Mouse (Mus musculus) heart, embryonic 10.5 days (tissue): ENCODE measurements around the gene Gm45753. TPM values are rescaled to one million over a fixed set of nuclear protein-coding genes. Genes with fewer than 3 reads are reported as not detected.
A peak's percentile ranks its signal among the peaks of the same experiment; 100 is the strongest.
"Not testable (repeated sequence)": the region's sequence is repeated elsewhere in the genome, so short reads cannot be mapped to it uniquely, and the experiment has no call there.

Experiments
- DNase-seq: peaks from one replicate; pipeline ENCODE4 v3.0.0-alpha.2; 2017; ENCODE audit warnings: low spot score
- H3K27ac ChIP-seq: fragments of 300-500 bp; sonication (generic); 2 replicates; pipeline ENCODE4 v1.5.1; 2016; ENCODE audit warnings: mild to moderate bottlenecking
- H3K27me3 ChIP-seq: fragments of 300-500 bp; sonication (generic); 2 replicates; pipeline ENCODE4 v1.6.1; 2016; ENCODE audit warnings: mild to moderate bottlenecking; ENCODE audit not compliant: poor library complexity, insufficient read depth, severe bottlenecking
- H3K36me3 ChIP-seq: fragments of 300-500 bp; sonication (generic); 2 replicates; pipeline ENCODE4 v1.6.1; 2016; ENCODE audit warnings: mild to moderate bottlenecking, moderate library complexity
- H3K4me1 ChIP-seq: fragments of 300-500 bp; sonication (generic); 2 replicates; pipeline ENCODE4 v1.6.1; 2016; ENCODE audit warnings: mild to moderate bottlenecking
- H3K4me3 ChIP-seq: fragments of 300-500 bp; sonication (generic); 2 replicates; pipeline ENCODE4 v1.5.1; 2016; ENCODE audit warnings: mild to moderate bottlenecking, moderate library complexity
- H3K9me3 ChIP-seq: fragments of 300-500 bp; sonication (generic); 2 replicates; pipeline ENCODE4 v1.6.1; 2016; ENCODE audit warnings: mild to moderate bottlenecking, moderate library complexity
- WGBS: fragments of 180-500 bp; shearing (Covaris S2); methylation state at CpG from one replicate; pipeline ENCODE4 v1.1.7; 2016; 5-methylcytosine and 5-hydroxymethylcytosine counted together
- polyA plus RNA-seq: library from polyadenylated mRNA; unstranded; fragments of >200 nt; fragmentation: Nextera tagmentation; extraction: Ambion mirVana; gene quantifications from 2 replicates; pipeline ENCODE4 v1.2.1, GENCODE M21; 2016

The Gm45753 gene
- not detected in 2 replicates for polyA plus RNA-seq

- H3K9me3 ChIP-seq, result no peaks in the 10 kb centered on the region
- no peaks in the 10 kb centered on the region for H3K4me1 ChIP-seq
- no peak for DNase-seq
- no peak within 1 kb of the TSS for H3K4me3 ChIP-seq
- WGBS, result 92% methylated on average over 13 of the region's 13 CpGs
- no peak within 1 kb of the TSS for H3K27ac ChIP-seq
- H3K27me3 ChIP-seq, result no peaks in the 10 kb centered on the region
- no peaks in the 10 kb centered on the region for H3K36me3 ChIP-seq
Observed at GRCm38 (mm10) chr8:45308366-45308765, at the start of gene Gm45753. TSS of gene Gm45753 (minus strand) at chr8:45308466.

DNA sequence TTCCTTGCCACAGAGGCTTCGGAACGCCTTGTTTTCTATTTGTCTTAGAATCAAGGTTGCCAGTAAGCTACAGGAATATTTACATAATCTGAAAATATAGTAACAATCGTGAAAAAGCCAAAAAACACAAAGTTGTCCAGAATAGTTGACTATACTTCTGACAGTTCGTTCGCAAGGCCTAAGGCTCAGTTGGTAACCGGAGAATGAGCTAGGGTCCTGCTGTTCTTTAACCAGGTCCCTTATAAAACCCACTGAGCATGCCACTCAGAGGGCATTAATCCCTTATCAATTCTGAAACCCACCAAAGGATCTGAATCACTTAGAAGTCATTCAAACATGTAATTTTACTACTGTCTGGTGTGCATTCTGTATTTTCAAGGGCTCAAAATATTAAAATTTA is 47.5 kb upstream of the Gm45753 start:
- H3K9me3 ChIP-seq, result no peaks in the 10 kb centered on the region
- H3K4me1 ChIP-seq, result peaks cover 3% of the 10 kb centered on the region; the same call in 1 of the 2 replicates
- 86% methylated on average over 6 of the region's 6 CpGs for WGBS

GRCm38 (mm10) chr8:45345031-45345430 is 36.8 kb upstream of the Gm45753 start:
- 12% methylated on average over 6 of the region's 6 CpGs for WGBS
- no peak for DNase-seq
- Histone ChIP-seq H3K36me3 (peaks cover 3% of the 10 kb centered on the region; the same call in 1 of the 2 replicates), H3K9me3 (no peaks in the 10 kb centered on the region), H3K27ac (no peak overlapping the region), H3K27me3 (no peaks in the 10 kb centered on the region), H3K4me1 (no peaks in the 10 kb centered on the region), H3K4me3 (no peak overlapping the region)

More for the DNA sequence above, 47.5 kb upstream of the Gm45753 start:
- Histone ChIP-seq H3K27me3 (no peaks in the 10 kb centered on the region), H3K27ac (no peak overlapping the region), H3K4me3 (no peak overlapping the region), H3K36me3 (no peaks in the 10 kb centered on the region)
- DNase-seq, result no peak

DNA sequence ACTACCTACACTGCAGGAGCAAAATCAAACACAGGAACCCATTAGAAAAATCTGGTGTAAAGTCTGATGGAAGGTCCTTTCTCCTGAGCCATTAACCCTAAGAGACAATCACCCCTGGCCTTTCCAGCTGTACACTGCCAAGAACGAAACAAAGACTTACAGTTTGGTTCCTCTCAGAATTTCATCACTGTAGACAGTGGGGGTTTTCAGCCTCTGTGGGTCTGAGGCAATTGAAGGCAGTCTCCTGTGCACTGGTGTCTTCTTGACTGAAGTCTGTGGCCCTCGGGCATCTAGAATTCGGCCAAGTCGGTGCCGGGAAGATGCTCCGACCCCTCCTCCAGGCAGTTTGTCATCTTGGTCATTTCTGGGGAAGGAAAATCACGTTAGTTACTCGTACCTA is 36.0 kb upstream of the Gm45753 start:
- no peaks in the 10 kb centered on the region for H3K4me1 ChIP-seq
- no peak overlapping the region for H3K4me3 ChIP-seq
- no peak overlapping the region for H3K27ac ChIP-seq
- 86% methylated on average over 8 of the region's 8 CpGs for WGBS
- H3K36me3 ChIP-seq, result peaks cover 3% of the 10 kb centered on the region; the same call in 1 of the 2 replicates
- DNase-seq, result no peak
- H3K9me3 ChIP-seq, result no peaks in the 10 kb centered on the region
- H3K27me3 ChIP-seq, result no peaks in the 10 kb centered on the region

- Histone ChIP-seq H3K4me3 (no peak overlapping the region), H3K27ac (no peak overlapping the region), H3K36me3 (peaks cover 3% of the 10 kb centered on the region; the same call in 1 of the 2 replicates), H3K9me3 (no peaks in the 10 kb centered on the region), H3K27me3 (no peaks in the 10 kb centered on the region), H3K4me1 (no peaks in the 10 kb centered on the region)
- no peak for DNase-seq
- WGBS, result 89% methylated on average over 12 of the region's 12 CpGs
Observed at GRCm38 (mm10) chr8:45341630-45342628, 33.7 kb upstream of the Gm45753 start.

- Histone ChIP-seq H3K9me3 (no peaks in the 10 kb centered on the region), H3K36me3 (no peaks in the 10 kb centered on the region), H3K27me3 (0 out of 2 replicates have a peak, but pooled peaks cover 6% of the 10 kb centered on the region), H3K4me1 (0 out of 2 replicates have a peak, but pooled peaks cover 6% of the 10 kb centered on the region), H3K4me3 (peak overlapping the region; percentile 81), H3K27ac (peak overlapping the region; percentile 67; the same call in 1 of the 2 replicates)
- 2% methylated on average over 8 of the region's 8 CpGs for WGBS
- DNase-seq, result no peak
Observed at GRCm38 (mm10) chr8:45333493-45333892, 25.2 kb upstream of the Gm45753 start.

DNA sequence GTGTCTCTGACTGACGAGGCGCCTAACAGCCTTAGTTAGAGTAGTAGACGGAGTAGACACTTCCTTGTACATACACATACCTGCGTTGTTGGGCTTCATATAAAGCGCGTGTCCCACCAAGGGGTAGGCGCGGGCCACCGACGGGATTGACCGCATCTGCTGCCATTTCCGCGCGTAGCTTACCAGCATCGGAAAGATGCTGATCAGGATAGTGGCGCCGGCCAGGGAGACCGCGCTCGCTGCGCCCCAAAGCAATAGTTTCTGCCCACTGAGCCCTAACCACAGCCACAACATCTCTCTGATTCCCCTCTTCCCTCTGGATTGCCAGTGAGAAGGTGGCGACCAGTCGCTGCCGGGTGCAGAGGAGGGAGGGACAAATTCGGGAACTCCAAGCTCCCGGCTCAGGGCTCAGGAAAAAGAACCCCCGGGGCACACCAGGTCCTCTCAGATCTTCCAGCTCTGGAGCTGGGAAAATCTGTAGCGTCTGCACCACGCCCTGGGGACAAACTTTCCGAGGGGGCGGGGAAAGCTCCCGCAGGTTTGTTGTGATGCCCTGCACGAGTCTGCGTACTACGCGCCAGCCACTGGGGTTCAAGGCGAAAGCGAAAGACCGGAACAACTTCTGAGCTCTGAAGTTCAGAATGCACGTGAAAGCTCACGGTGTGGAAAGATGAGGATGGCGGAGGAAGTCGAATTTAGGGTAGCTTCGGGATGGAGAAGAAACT is 24.6 kb upstream of the Gm45753 start, which contains the start of gene Cyp4v3:
TSS of gene Cyp4v3 (minus strand) at position 532 of the 725 bp plus-strand sequence.
- peak; percentile 78 for DNase-seq
- H3K36me3 ChIP-seq, result no peaks in the 10 kb centered on the region
- peak within 1 kb of the TSS; percentile 67 for H3K27ac ChIP-seq
- peak within 1 kb of the TSS; percentile 81 for H3K4me3 ChIP-seq
- H3K4me1 ChIP-seq, result 0 out of 2 replicates have a peak, but pooled peaks cover 6% of the 10 kb centered on the region
- WGBS, result under 1% methylated on average over 44 of the region's 44 CpGs
- H3K27me3 ChIP-seq, result 0 out of 2 replicates have a peak, but pooled peaks cover 6% of the 10 kb centered on the region
- no peaks in the 10 kb centered on the region for H3K9me3 ChIP-seq

GRCm38 (mm10) chr8:45330856-45331255 is 22.6 kb upstream of the Gm45753 start:
- 68% methylated on average over 3 of the region's 3 CpGs for WGBS
- H3K36me3 ChIP-seq, result no peaks in the 10 kb centered on the region
- H3K9me3 ChIP-seq, result no peaks in the 10 kb centered on the region
- H3K4me3 ChIP-seq, result no peak overlapping the region
- H3K27ac ChIP-seq, result no peak overlapping the region
- H3K4me1 ChIP-seq, result 0 out of 2 replicates have a peak, but pooled peaks cover 6% of the 10 kb centered on the region
- DNase-seq, result no peak
- H3K27me3 ChIP-seq, result 0 out of 2 replicates have a peak, but pooled peaks cover 6% of the 10 kb centered on the region

GRCm38 (mm10) chr8:45329206-45329980 is 21.1 kb upstream of the Gm45753 start:
- DNase-seq, result no peak
- Histone ChIP-seq H3K9me3 (no peaks in the 10 kb centered on the region), H3K4me3 (no peak overlapping the region), H3K36me3 (no peaks in the 10 kb centered on the region), H3K27ac (no peak overlapping the region), H3K27me3 (0 out of 2 replicates have a peak, but pooled peaks cover 6% of the 10 kb centered on the region), H3K4me1 (0 out of 2 replicates have a peak, but pooled peaks cover 6% of the 10 kb centered on the region)
- 84% methylated on average over 6 of the region's 6 CpGs for WGBS

DNA sequence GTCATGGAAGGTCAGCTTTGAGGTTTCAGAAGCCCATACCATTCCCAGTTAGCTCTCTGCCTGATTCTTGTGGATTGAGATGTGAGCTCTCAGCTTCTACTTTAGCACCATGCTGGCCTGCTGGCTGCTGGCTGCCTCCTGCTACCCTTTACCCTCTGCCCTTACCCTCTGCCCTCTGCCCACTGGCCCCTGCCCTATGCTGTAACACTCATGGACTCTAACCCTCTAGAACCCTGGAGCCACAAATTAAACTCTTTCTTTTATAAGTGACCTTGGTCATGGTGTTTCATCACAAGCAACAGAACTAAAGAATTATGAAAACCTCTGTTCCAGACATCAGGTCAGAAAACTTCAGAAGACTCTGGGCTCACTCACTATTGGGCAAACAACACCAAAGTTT is 18.8 kb upstream of the Gm45753 start:
- not testable (repeated sequence) for H3K4me1 ChIP-seq, DNase-seq, H3K4me3 ChIP-seq, H3K36me3 ChIP-seq, H3K27ac ChIP-seq, H3K27me3 ChIP-seq, H3K9me3 ChIP-seq

DNA sequence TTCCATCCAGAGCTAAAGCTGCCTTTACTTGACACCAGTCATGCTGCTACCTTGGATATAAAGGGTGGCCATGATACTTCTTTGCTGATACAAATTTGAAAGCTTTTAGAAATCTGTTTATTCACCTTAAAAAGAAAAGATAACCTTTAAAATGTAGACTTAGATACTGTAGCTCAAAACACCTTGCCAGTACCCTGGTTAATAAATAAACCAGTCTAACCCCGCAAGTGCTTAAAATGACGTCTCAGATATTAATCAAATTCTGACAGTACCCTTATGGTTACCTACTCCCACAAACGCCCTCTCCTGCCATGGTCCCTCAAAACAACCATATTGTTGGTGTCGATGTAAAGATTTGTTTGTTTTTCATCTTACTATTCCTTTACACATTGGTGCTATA is 15.9 kb upstream of the Gm45753 start:
- H3K36me3 ChIP-seq, result no peaks in the 10 kb centered on the region
- no peak overlapping the region for H3K4me3 ChIP-seq
- no peaks in the 10 kb centered on the region for H3K9me3 ChIP-seq
- WGBS, result 86% methylated on average over 4 of the region's 4 CpGs
- no peak for DNase-seq
- H3K27me3 ChIP-seq, result no peaks in the 10 kb centered on the region
- H3K27ac ChIP-seq, result no peak overlapping the region
- H3K4me1 ChIP-seq, result no peaks in the 10 kb centered on the region

GRCm38 (mm10) chr8:45321365-45321764 is 13.1 kb upstream of the Gm45753 start:
- no peaks in the 10 kb centered on the region for H3K27me3 ChIP-seq
- H3K4me1 ChIP-seq, result no peaks in the 10 kb centered on the region
- no peaks in the 10 kb centered on the region for H3K9me3 ChIP-seq
- 82% methylated on average over 2 of the region's 2 CpGs for WGBS
- no peak overlapping the region for H3K27ac ChIP-seq
- no peak overlapping the region for H3K4me3 ChIP-seq
- no peak for DNase-seq
- H3K36me3 ChIP-seq, result no peaks in the 10 kb centered on the region
